Mouse (Mus musculus) ES-E14 (cell line): ENCODE measurements around the gene Slc3a1.

ENCODE experiments used
- CHD2 ChIP-seq: IDR thresholded peaks from 2 replicates; pipeline ENCODE4 v1.6.1; 2014; ENCODE audit warnings: mild to moderate bottlenecking, low read depth, low read length, inconsistent platforms
- HCFC1 ChIP-seq: IDR thresholded peaks from 2 replicates; pipeline ENCODE4 v1.6.1; 2012; ENCODE audit warnings: low read length, inconsistent platforms, borderline replicate concordance; ENCODE audit not compliant: insufficient read depth
- ZC3H11A ChIP-seq: IDR thresholded peaks from 2 replicates; pipeline ENCODE4 v1.6.1; 2012; ENCODE audit warnings: low read depth, mild to moderate bottlenecking, inconsistent platforms, low read length, borderline replicate concordance
- ZNF384 ChIP-seq: IDR thresholded peaks from 2 replicates; pipeline ENCODE4 v1.6.1; 2012; ENCODE audit warnings: low read depth, low read length, inconsistent platforms

DNA sequence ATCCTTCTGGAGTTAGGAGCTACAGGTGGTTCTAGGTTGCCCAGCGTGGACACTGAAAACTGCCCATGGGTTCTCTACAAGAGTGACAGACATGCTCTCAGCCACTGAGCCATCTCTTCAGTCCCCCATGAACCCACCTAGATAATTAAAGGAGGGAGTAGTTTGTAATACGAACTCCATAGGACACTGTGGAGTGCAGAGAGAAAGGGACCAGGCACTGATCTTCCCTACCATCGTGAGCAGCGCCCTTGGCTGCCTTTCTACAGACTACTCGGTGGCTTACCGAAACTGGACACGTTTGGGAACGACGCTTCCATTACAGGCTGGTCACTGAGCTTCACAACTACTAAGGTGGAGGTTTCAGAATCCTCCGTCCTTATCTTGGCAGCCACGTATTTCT, 52.6 kb downstream of the Slc3a1 start:
- TF ChIP-seq CHD2, result no peak
- TF ChIP-seq ZNF384, result no peak
- TF ChIP-seq HCFC1, result no peak
- TF ChIP-seq ZC3H11A, result no peak
